Mouse (Mus musculus): Measurements from ENCODE around the gene Rab3gap1. TPM values are rescaled to one million over a fixed set of nuclear protein-coding genes. Genes with fewer than 3 reads are reported as not detected.
A peak's percentile ranks its signal among the peaks of the same experiment; 100 is the strongest.

Gene Rab3gap1
- total and polyA plus RNA-seq, 2 experiments from 2014 or later: 22.7 to 43.9 TPM

GRCm38 (mm10) chr1:127954800-127955199 is 86.2 kb downstream of the Rab3gap1 start:
- no peak overlapping the region for H3K9ac ChIP-seq (replicated peaks; ENCODE audit: low read depth, low read length)
- DNase-seq (ENCODE audit: low spot score) (no peak), ATAC-seq (ENCODE audit: insufficient read depth, low read depth) (no peak)
- H3K36me3 ChIP-seq (replicated peaks; ENCODE audit: control insufficient read depth, insufficient read depth, low read length): no peaks in the 10 kb centered on the region
- H3K4me2 ChIP-seq (ENCODE audit: low read depth, low read length): no peak overlapping the region
- no peak overlapping the region for H3K27ac ChIP-seq (ENCODE audit: low read depth)
- H3K27me3 ChIP-seq (ENCODE audit: control insufficient read depth, insufficient read depth, low read length): no peaks in the 10 kb centered on the region
- TF ChIP-seq CTCF (IDR thresholded peaks at IDR 0.05; ENCODE audit: low read depth) (no peak), EP300 (IDR thresholded peaks at IDR 0.05; ENCODE audit: low read depth) (no peak)
- no peaks in the 10 kb centered on the region for H3K9me3 ChIP-seq (replicated peaks; ENCODE audit: control insufficient read depth, low read length)
- no peaks in the 10 kb centered on the region for H3K4me1 ChIP-seq (ENCODE audit: control insufficient read depth, insufficient read depth)
- 77% methylated on average over 4 of the region's 4 CpGs for WGBS
- H3K4me3 ChIP-seq (ENCODE audit: low read depth, low read length): no peak overlapping the region

GRCm38 (mm10) chr1:127956524-127956923 is 88.0 kb downstream of the Rab3gap1 start:
- ATAC-seq (ENCODE audit: insufficient read depth, low read depth) (no peak), DNase-seq (ENCODE audit: low spot score) (no peak)
- no peak overlapping the region for H3K4me2 ChIP-seq (ENCODE audit: low read depth, low read length)
- H3K4me3 ChIP-seq (ENCODE audit: low read depth, low read length): no peak overlapping the region
- TF ChIP-seq EP300 (IDR thresholded peaks at IDR 0.05; ENCODE audit: low read depth) (no peak), CTCF (IDR thresholded peaks at IDR 0.05; ENCODE audit: low read depth) (no peak)
- no peak overlapping the region for H3K27ac ChIP-seq (ENCODE audit: low read depth)
- 100% methylated on average over 1 of the region's 1 CpGs for WGBS
- no peaks in the 10 kb centered on the region for H3K27me3 ChIP-seq (ENCODE audit: control insufficient read depth, insufficient read depth, low read length)
- no peaks in the 10 kb centered on the region for H3K9me3 ChIP-seq (replicated peaks; ENCODE audit: control insufficient read depth, low read length)
- no peaks in the 10 kb centered on the region for H3K36me3 ChIP-seq (replicated peaks; ENCODE audit: control insufficient read depth, insufficient read depth, low read length)
- H3K9ac ChIP-seq (replicated peaks; ENCODE audit: low read depth, low read length): no peak overlapping the region
- no peaks in the 10 kb centered on the region for H3K4me1 ChIP-seq (ENCODE audit: control insufficient read depth, insufficient read depth)

GRCm38 (mm10) chr1:127958801-127959200 is 90.2 kb downstream of the Rab3gap1 start:
- peak overlapping the region; percentile 24; the same call in 1 of the 2 replicates for H3K4me2 ChIP-seq (ENCODE audit: low read depth, low read length)
- H3K9me3 ChIP-seq (replicated peaks; ENCODE audit: control insufficient read depth, low read length): no peaks in the 10 kb centered on the region
- ATAC-seq (ENCODE audit: insufficient read depth, low read depth) (peak; percentile 47; the same call in 1 of the 2 replicates), DNase-seq (ENCODE audit: low spot score) (no peak)
- H3K27ac ChIP-seq (ENCODE audit: low read depth): peak overlapping the region; percentile 61
- TF ChIP-seq EP300 (IDR thresholded peaks at IDR 0.05; ENCODE audit: low read depth): no peak
- TF ChIP-seq CTCF (IDR thresholded peaks at IDR 0.05; ENCODE audit: low read depth): no peak
- no peaks in the 10 kb centered on the region for H3K27me3 ChIP-seq (ENCODE audit: control insufficient read depth, insufficient read depth, low read length)
- peaks cover 16% of the 10 kb centered on the region; the same call in 1 of the 2 replicates for H3K4me1 ChIP-seq (ENCODE audit: control insufficient read depth, insufficient read depth)
- H3K36me3 ChIP-seq (replicated peaks; ENCODE audit: control insufficient read depth, insufficient read depth, low read length): no peaks in the 10 kb centered on the region
- 48% methylated on average over 5 of the region's 5 CpGs for WGBS
- H3K4me3 ChIP-seq (ENCODE audit: low read depth, low read length): no peak overlapping the region
- no peak overlapping the region for H3K9ac ChIP-seq (replicated peaks; ENCODE audit: low read depth, low read length)

- DNase-seq (ENCODE audit: low spot score) (no peak), ATAC-seq (ENCODE audit: insufficient read depth, low read depth) (peak; percentile 24)
- 40% methylated on average over 7 of the region's 7 CpGs for WGBS
- H3K9me3 ChIP-seq (replicated peaks; ENCODE audit: control insufficient read depth, low read length): no peaks in the 10 kb centered on the region
- no peaks in the 10 kb centered on the region for H3K27me3 ChIP-seq (ENCODE audit: control insufficient read depth, insufficient read depth, low read length)
- H3K36me3 ChIP-seq (replicated peaks; ENCODE audit: control insufficient read depth, insufficient read depth, low read length): no peaks in the 10 kb centered on the region
- no peak overlapping the region for H3K9ac ChIP-seq (replicated peaks; ENCODE audit: low read depth, low read length)
- no peak for TF ChIP-seq CTCF (IDR thresholded peaks at IDR 0.05; ENCODE audit: low read depth)
- TF ChIP-seq EP300 (IDR thresholded peaks at IDR 0.05; ENCODE audit: low read depth): no peak
- peak overlapping the region; percentile 61 for H3K27ac ChIP-seq (ENCODE audit: low read depth)
- H3K4me1 ChIP-seq (ENCODE audit: control insufficient read depth, insufficient read depth): peaks cover 17% of the 10 kb centered on the region; the same call in 1 of the 2 replicates
- peak overlapping the region; percentile 24; the same call in 1 of the 2 replicates for H3K4me2 ChIP-seq (ENCODE audit: low read depth, low read length)
- no peak overlapping the region for H3K4me3 ChIP-seq (ENCODE audit: low read depth, low read length)
Observed at GRCm38 (mm10) chr1:127959312-127959718, 90.7 kb downstream of the Rab3gap1 start.

GRCm38 (mm10) chr1:127961140-127961539 is 92.6 kb downstream of the Rab3gap1 start:
- peaks cover 26% of the 10 kb centered on the region for H3K4me1 ChIP-seq (ENCODE audit: control insufficient read depth, insufficient read depth)
- 86% methylated on average over 1 of the region's 1 CpGs for WGBS
- H3K27me3 ChIP-seq (ENCODE audit: control insufficient read depth, insufficient read depth, low read length): no peaks in the 10 kb centered on the region
- H3K4me3 ChIP-seq (ENCODE audit: low read depth, low read length): no peak overlapping the region
- TF ChIP-seq EP300 (IDR thresholded peaks at IDR 0.05; ENCODE audit: low read depth): no peak
- no peak for TF ChIP-seq CTCF (IDR thresholded peaks at IDR 0.05; ENCODE audit: low read depth)
- H3K4me2 ChIP-seq (ENCODE audit: low read depth, low read length): no peak overlapping the region
- no peaks in the 10 kb centered on the region for H3K9me3 ChIP-seq (replicated peaks; ENCODE audit: control insufficient read depth, low read length)
- no peak overlapping the region for H3K27ac ChIP-seq (ENCODE audit: low read depth)
- DNase-seq (ENCODE audit: low spot score) (no peak), ATAC-seq (ENCODE audit: insufficient read depth, low read depth) (no peak)
- no peaks in the 10 kb centered on the region for H3K36me3 ChIP-seq (replicated peaks; ENCODE audit: control insufficient read depth, insufficient read depth, low read length)
- H3K9ac ChIP-seq (replicated peaks; ENCODE audit: low read depth, low read length): no peak overlapping the region

- 75% methylated on average over 3 of the region's 3 CpGs for WGBS
- ATAC-seq (ENCODE audit: insufficient read depth, low read depth): no peak
Observed at GRCm38 (mm10) chr1:127963326-127963725, 94.8 kb downstream of the Rab3gap1 start.

More at GRCm38 (mm10) chr1:127963326-127963725, 94.8 kb downstream of the Rab3gap1 start:
- H3K36me3 ChIP-seq (replicated peaks; ENCODE audit: control insufficient read depth, insufficient read depth, low read length): no peaks in the 10 kb centered on the region
- DNase-seq (ENCODE audit: low spot score): no peak
- no peaks in the 10 kb centered on the region for H3K27me3 ChIP-seq (ENCODE audit: control insufficient read depth, insufficient read depth, low read length)
- H3K9ac ChIP-seq (replicated peaks; ENCODE audit: low read depth, low read length): no peak overlapping the region
- no peak overlapping the region for H3K4me2 ChIP-seq (ENCODE audit: low read depth, low read length)
- no peak overlapping the region for H3K27ac ChIP-seq (ENCODE audit: low read depth)
- no peak overlapping the region for H3K4me3 ChIP-seq (ENCODE audit: low read depth, low read length)
- peaks cover 26% of the 10 kb centered on the region for H3K4me1 ChIP-seq (ENCODE audit: control insufficient read depth, insufficient read depth)
- TF ChIP-seq EP300 (IDR thresholded peaks at IDR 0.05; ENCODE audit: low read depth) (no peak), CTCF (IDR thresholded peaks at IDR 0.05; ENCODE audit: low read depth) (no peak)
- H3K9me3 ChIP-seq (replicated peaks; ENCODE audit: control insufficient read depth, low read length): no peaks in the 10 kb centered on the region
